Mouse (Mus musculus): Measurements from ENCODE around the gene Prnp. TPM values are rescaled to one million over a fixed set of nuclear protein-coding genes. Genes with fewer than 3 reads are reported as not detected.

Prnp gene
- polyA plus RNA-seq, 1 experiment from 2014 or later = 20.2 TPM

DNA sequence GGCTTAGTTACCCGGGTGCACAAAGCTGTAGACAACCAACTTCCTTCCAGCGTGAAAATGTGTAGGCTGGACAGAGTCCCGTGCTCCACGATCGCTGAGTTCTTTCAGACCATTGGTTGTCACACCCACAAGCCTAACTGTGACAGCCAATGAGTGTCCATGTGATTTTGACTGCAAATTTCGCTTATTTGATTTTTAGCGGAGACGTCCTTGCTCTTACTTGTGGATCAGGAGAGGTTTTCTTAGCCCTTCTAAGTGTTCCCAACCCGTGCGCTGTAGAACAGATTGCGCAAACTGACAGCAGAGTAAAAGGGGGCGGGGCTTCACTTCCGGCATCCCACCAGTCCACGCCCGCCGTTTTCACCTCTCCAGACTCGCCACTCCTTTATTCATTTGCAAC, 45.5 kb downstream of the Prnp start:
- Histone ChIP-seq H3K4me1 (ENCODE audit: insufficient read depth) (peaks cover 8% of the 10 kb centered on the region; the same call in 1 of the 2 replicates), H3K27me3 (ENCODE audit: insufficient read depth, low read length) (peaks cover 17% of the 10 kb centered on the region), H3K9me3 (ENCODE audit: low read length) (no peaks in the 10 kb centered on the region), H3K36me3 (replicated peaks; ENCODE audit: insufficient read depth, low read length) (no peaks in the 10 kb centered on the region), H3K4me2 (ENCODE audit: low read depth, low read length) (peak overlapping the region; percentile 68), H3K4me3 (ENCODE audit: low read depth, low read length) (peak overlapping the region; percentile 14; the same call in 1 of the 2 replicates), H3K9ac (replicated peaks) (no peak overlapping the region), H3K27ac (ENCODE audit: low read depth) (no peak overlapping the region)
- ATAC-seq (0 out of 2 replicates have a peak, but pooled peaks have one; percentile 25), DNase-seq (peak; percentile 34)
- WGBS (ENCODE audit: insufficient replicate concordance) = 2% methylated on average over 17 of the region's 17 CpGs
- no peak for TF ChIP-seq CTCF (IDR thresholded peaks at IDR 0.05; ENCODE audit: low read depth)
- TF ChIP-seq EP300 (IDR thresholded peaks at IDR 0.05; ENCODE audit: low read depth) = no peak

DNA sequence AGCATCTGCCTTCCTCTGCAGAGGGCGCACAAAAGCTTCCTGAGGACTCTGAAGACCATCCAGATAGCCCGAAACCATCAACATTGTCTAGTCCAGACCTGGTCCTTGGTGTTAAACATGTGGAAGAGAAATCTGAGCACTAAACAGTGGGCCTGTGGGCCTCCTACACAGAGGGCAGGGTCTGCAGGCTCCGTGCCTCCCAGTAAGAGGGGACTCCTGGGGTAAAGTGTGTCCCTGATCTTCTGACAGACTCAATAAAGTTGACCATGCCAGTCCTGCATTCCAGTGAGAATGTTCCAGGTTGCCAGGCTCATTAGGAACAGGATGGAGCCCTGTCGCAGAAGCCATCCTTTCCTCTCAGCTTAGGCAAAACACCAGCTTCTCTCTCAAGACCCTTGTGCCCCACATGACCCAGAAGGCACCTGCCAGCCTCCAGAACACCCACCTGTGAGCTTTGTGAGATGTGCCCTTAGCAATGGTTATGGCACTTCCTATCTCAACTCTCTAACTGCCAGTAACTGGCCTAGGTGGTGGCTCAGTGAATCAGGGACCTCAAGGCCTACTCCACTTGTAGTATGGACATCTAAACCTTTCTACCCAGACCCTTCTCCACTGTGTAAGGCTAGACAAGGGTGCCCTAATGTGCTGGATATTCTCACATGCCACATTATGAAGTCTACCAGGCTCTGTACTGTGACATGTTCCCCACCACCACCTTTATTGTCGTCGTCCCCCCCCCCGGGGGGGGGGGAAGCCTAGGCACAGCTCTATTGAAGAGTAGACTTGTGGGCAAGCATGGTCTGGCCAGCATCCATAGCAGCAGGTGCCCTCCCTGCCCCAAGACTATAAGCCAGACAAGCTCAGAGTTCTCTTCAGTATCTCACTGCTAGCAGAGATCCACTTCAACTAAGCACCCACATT, 46.9 kb downstream of the Prnp start:
- Histone ChIP-seq H3K9me3 (ENCODE audit: low read length) (no peaks in the 10 kb centered on the region), H3K4me2 (ENCODE audit: low read depth, low read length) (no peak overlapping the region), H3K36me3 (replicated peaks; ENCODE audit: insufficient read depth, low read length) (no peaks in the 10 kb centered on the region), H3K27ac (ENCODE audit: low read depth) (no peak overlapping the region), H3K4me1 (ENCODE audit: insufficient read depth) (peaks cover 8% of the 10 kb centered on the region; the same call in 1 of the 2 replicates), H3K9ac (replicated peaks) (no peak overlapping the region), H3K27me3 (ENCODE audit: insufficient read depth, low read length) (peaks cover 14% of the 10 kb centered on the region), H3K4me3 (ENCODE audit: low read depth, low read length) (no peak overlapping the region)
- 79% methylated on average over 7 of the region's 7 CpGs for WGBS (ENCODE audit: insufficient replicate concordance)
- TF ChIP-seq CTCF (IDR thresholded peaks at IDR 0.05; ENCODE audit: low read depth) = no peak
- TF ChIP-seq EP300 (IDR thresholded peaks at IDR 0.05; ENCODE audit: low read depth) = no peak
- DNase-seq (no peak), ATAC-seq (no peak)

DNA sequence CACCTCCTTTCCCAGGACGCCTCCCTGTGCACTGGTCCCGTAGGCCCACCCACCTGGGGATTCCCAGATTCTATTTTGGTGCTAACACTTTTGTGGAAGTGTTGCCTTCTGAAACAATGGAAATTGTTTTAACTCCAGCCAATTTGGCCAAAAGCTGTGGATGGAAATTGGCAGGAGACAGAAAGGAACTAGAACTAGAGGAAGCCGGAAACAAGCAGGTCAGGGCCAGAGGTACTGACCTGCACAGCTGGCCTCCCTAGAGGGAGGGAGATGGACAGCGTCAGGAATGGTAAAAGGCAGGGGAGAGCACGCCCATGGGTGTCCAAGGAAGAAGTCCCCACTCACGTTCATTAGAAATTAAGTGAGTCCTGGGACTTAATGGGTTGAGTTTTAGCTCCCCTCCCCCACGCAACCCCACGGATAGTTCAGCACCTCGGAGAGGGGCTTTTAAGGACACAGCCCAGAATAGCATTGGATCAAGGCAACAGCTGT, 48.0 kb downstream of the Prnp start:
- no peaks in the 10 kb centered on the region for H3K9me3 ChIP-seq (ENCODE audit: low read length)
- H3K9ac ChIP-seq (replicated peaks) = no peak overlapping the region
- WGBS (ENCODE audit: insufficient replicate concordance) = 50% methylated on average over 9 of the region's 9 CpGs
- no peak overlapping the region for H3K27ac ChIP-seq (ENCODE audit: low read depth)
- H3K36me3 ChIP-seq (replicated peaks; ENCODE audit: insufficient read depth, low read length) = no peaks in the 10 kb centered on the region
- DNase-seq = no peak
- H3K27me3 ChIP-seq (ENCODE audit: insufficient read depth, low read length) = peaks cover 13% of the 10 kb centered on the region
- no peak for ATAC-seq
- H3K4me2 ChIP-seq (ENCODE audit: low read depth, low read length) = no peak overlapping the region
- TF ChIP-seq EP300 (IDR thresholded peaks at IDR 0.05; ENCODE audit: low read depth) (no peak), CTCF (IDR thresholded peaks at IDR 0.05; ENCODE audit: low read depth) (no peak)
- peaks cover 8% of the 10 kb centered on the region; the same call in 1 of the 2 replicates for H3K4me1 ChIP-seq (ENCODE audit: insufficient read depth)
- H3K4me3 ChIP-seq (ENCODE audit: low read depth, low read length) = no peak overlapping the region

DNA sequence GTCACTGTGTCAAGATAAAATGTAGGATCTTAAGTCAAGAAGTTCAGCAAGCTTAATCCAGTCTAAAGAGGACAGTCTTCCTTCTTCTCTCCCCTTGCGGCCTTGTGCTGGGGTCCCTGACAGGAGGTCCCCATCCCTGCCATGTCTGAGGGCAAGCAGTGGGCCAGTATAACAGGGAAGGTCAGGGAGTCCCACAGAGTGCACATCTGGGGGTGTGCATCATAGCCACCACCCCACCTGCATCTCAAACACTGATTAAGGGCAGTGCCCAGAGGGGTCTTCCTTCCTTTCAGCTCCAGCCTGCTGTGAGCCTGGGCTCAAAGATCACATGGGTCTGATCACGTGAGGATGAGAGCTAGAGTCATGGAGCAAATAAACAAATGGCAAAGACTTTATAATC, 51.9 kb downstream of the Prnp start:
- Histone ChIP-seq H3K36me3 (replicated peaks; ENCODE audit: insufficient read depth, low read length) (no peaks in the 10 kb centered on the region), H3K4me2 (ENCODE audit: low read depth, low read length) (no peak overlapping the region), H3K27ac (ENCODE audit: low read depth) (no peak overlapping the region), H3K4me3 (ENCODE audit: low read depth, low read length) (no peak overlapping the region), H3K9me3 (ENCODE audit: low read length) (no peaks in the 10 kb centered on the region), H3K4me1 (ENCODE audit: insufficient read depth) (no peaks in the 10 kb centered on the region), H3K27me3 (ENCODE audit: insufficient read depth, low read length) (no peaks in the 10 kb centered on the region), H3K9ac (replicated peaks) (no peak overlapping the region)
- 53% methylated on average over 2 of the region's 2 CpGs for WGBS (ENCODE audit: insufficient replicate concordance)
- no peak for DNase-seq
- ATAC-seq = no peak
- TF ChIP-seq EP300 (IDR thresholded peaks at IDR 0.05; ENCODE audit: low read depth) = no peak
- no peak for TF ChIP-seq CTCF (IDR thresholded peaks at IDR 0.05; ENCODE audit: low read depth)

DNA sequence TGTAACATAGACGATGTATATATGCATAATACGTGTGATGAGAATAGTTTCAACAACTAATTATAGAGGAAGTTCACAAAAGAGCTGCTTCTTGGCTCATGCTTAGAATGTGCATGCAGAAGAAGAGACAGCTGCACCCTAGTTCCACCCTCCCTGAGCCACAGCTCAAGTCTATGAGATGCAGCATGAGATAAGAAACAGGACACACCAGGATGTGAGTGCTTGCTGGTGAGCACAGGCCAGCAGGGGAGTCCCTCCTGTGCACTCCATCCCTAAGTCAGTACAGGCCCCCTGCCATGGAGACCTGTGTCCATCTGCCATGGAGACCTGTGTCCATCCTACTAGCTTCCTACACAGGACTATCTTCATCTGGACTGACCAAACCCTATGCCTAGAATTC, 60.9 kb downstream of the Prnp start:
- Histone ChIP-seq H3K9me3 (ENCODE audit: low read length) (no peaks in the 10 kb centered on the region), H3K4me2 (ENCODE audit: low read depth, low read length) (no peak overlapping the region), H3K4me3 (ENCODE audit: low read depth, low read length) (no peak overlapping the region), H3K4me1 (ENCODE audit: insufficient read depth) (no peaks in the 10 kb centered on the region), H3K9ac (replicated peaks) (no peak overlapping the region), H3K27me3 (ENCODE audit: insufficient read depth, low read length) (no peaks in the 10 kb centered on the region), H3K36me3 (replicated peaks; ENCODE audit: insufficient read depth, low read length) (no peaks in the 10 kb centered on the region), H3K27ac (ENCODE audit: low read depth) (no peak overlapping the region)
- no peak for ATAC-seq
- no peak for DNase-seq
- TF ChIP-seq EP300 (IDR thresholded peaks at IDR 0.05; ENCODE audit: low read depth) (no peak), CTCF (IDR thresholded peaks at IDR 0.05; ENCODE audit: low read depth) (no peak)
- WGBS (ENCODE audit: insufficient replicate concordance) = 71% methylated on average over 2 of the region's 2 CpGs

DNA sequence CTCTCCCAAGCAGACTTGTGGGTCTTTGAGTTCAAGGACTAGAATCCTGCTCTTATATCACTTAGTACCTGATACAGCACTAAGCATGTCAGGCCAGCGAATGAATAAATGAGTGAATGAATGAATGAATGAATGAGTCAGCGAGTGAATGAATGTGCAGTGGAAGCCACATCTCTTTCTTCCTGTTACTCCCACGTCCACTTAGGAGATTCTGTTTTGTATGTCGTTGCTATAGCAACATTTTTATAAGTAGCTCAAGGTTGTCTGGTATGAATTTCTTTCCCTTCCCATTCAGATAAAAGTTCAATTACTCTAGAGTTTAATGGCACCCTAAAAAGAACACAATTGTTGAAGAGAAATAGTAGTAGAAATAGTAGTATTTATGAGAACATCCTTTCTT, 61.4 kb downstream of the Prnp start:
- H3K4me1 ChIP-seq (ENCODE audit: insufficient read depth) = no peaks in the 10 kb centered on the region
- ATAC-seq = no peak
- no peaks in the 10 kb centered on the region for H3K36me3 ChIP-seq (replicated peaks; ENCODE audit: insufficient read depth, low read length)
- WGBS (ENCODE audit: insufficient replicate concordance) = 66% methylated on average over 4 of the region's 4 CpGs
- no peak overlapping the region for H3K9ac ChIP-seq (replicated peaks)
- no peak overlapping the region for H3K27ac ChIP-seq (ENCODE audit: low read depth)
- DNase-seq = no peak
- no peak overlapping the region for H3K4me2 ChIP-seq (ENCODE audit: low read depth, low read length)
- H3K4me3 ChIP-seq (ENCODE audit: low read depth, low read length) = no peak overlapping the region
- TF ChIP-seq EP300 (IDR thresholded peaks at IDR 0.05; ENCODE audit: low read depth) = no peak
- no peak for TF ChIP-seq CTCF (IDR thresholded peaks at IDR 0.05; ENCODE audit: low read depth)
- no peaks in the 10 kb centered on the region for H3K9me3 ChIP-seq (ENCODE audit: low read length)
- H3K27me3 ChIP-seq (ENCODE audit: insufficient read depth, low read length) = no peaks in the 10 kb centered on the region
